Mouse (Mus musculus): Measurements from ENCODE around the gene Ccdc124.
"Not testable (repeated sequence)": the region's sequence is repeated elsewhere in the genome, so short reads cannot be mapped to it uniquely, and the experiment has no call there.

DNA sequence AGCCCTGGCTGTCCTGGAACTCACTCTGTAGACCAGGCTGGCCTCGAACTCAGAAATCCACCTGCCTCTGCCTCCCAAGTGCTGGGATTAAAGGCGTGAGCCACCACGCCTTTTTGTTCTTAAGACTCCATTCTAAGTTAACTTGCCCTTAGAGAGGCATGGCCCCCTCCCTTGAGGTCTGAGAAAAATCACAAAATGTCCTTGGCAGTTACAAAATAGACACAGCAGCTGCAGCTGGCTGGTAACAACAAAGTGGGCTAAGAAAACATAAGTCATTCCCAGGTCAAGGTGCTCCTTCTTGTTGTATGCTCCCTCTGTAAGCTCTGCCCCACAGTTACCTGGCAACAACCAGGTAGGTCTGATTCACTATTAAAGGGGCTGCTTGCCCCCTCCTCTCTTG, 51.1 kb downstream of the Ccdc124 start:
- TF ChIP-seq POLR2A (IDR thresholded peaks at IDR 0.05; ENCODE audit: borderline replicate concordance, extremely low read depth, insufficient read depth, insufficient read length, poor library complexity, severe bottlenecking); CTCF (IDR thresholded peaks at IDR 0.05; ENCODE audit: borderline replicate concordance, extremely low read depth, insufficient read depth, insufficient read length): not testable (repeated sequence)
